In genomic region chr6:54248354-54249252, GRCm38 (mm10) we compare ENCODE assay signal across 21 mouse cellular contexts.
A peak's percentile ranks its signal among the peaks of the same experiment; 100 is the strongest.
DNase-seq lines count a peak whose midpoint lies in the region; ATAC-seq and TF ChIP-seq lines count a peak whose summit lies in the region.
"Had no signal": no experiment of that assay in that cellular context is flagged by ENCODE, and none has a peak within 500 bp of the region (broad histone marks: within the 10 kb centered on the region; RNA-seq: fewer than 3 reads in every experiment).

No protein-coding gene starts in this region.

- peak overlapping the region; percentile 30 for H3K4me3 ChIP-seq in gastrocnemius, adult 2 months
- H3K4me3 ChIP-seq in midbrain, embryonic 14.5 days (replicated peaks; ENCODE audit: low read depth, low read length) = no peak overlapping the region
- H3K4me3 ChIP-seq: embryonic facial prominence, embryonic 15.5 days; forebrain, embryonic 15.5 days; heart, embryonic 13.5 days; hindbrain, embryonic 12.5 days; intestine, embryonic 15.5 days had no signal

- no peaks in the 10 kb centered on the region for H3K4me1 ChIP-seq in midbrain, embryonic 14.5 days (ENCODE audit: control insufficient read depth, insufficient read depth, low read length)
- H3K4me1 ChIP-seq: forebrain, embryonic 15.5 days had no signal

- H3K27ac ChIP-seq in gastrocnemius, adult 2 months = peak overlapping the region; percentile 80
- no peak overlapping the region for H3K27ac ChIP-seq in midbrain, embryonic 14.5 days (replicated peaks; ENCODE audit: low read depth, low read length)
- H3K27ac ChIP-seq: embryonic facial prominence, embryonic 15.5 days; forebrain, embryonic 15.5 days; heart, embryonic 13.5 days; hindbrain, embryonic 12.5 days; intestine, embryonic 15.5 days had no signal

- TF ChIP-seq CTCF in gastrocnemius, adult 2 months (IDR thresholded peaks at IDR 0.05) = no peak

- DNase-seq in gastrocnemius, adult 2 months = peak; percentile 45
- DNase-seq in gastrocnemius, postnatal 25 days = no peak
- DNase-seq in gonadal fat pad, adult 2 months (ENCODE audit: low read depth) = peak; percentile 19
- DNase-seq in left cerebral cortex, postnatal 10 days (ENCODE audit: extremely low spot score in 1 of 2, low spot score in 2 of 2) = no peak
- DNase-seq in midbrain, embryonic 14.5 days = no peak
- DNase-seq in thymus, postnatal 36 days = no peak
- DNase-seq: B cell, adult 2 months; cerebellum, adult 2 months; gastrocnemius, postnatal 10 days; layer of hippocampus, postnatal 36 days; left cerebral cortex, postnatal 4 days; liver, postnatal 0 days; lung, postnatal 36 days had no signal

- intact Hi-C loops in gastrocnemius, adult 2 months (cut with DNase I) = no loop called here
- intact Hi-C loops in left cerebral cortex, postnatal 10 days (cut with DNase I) = no loop called here

- H3K9ac ChIP-seq in midbrain, embryonic 14.5 days (replicated peaks; ENCODE audit: low read length) = no peak overlapping the region
- H3K9ac ChIP-seq: embryonic facial prominence, embryonic 15.5 days; forebrain, embryonic 15.5 days; heart, embryonic 13.5 days; hindbrain, embryonic 12.5 days; intestine, embryonic 15.5 days; liver, postnatal 0 days had no signal

- no peaks in the 10 kb centered on the region for H3K9me3 ChIP-seq in midbrain, embryonic 14.5 days (ENCODE audit: control insufficient read depth, low read length)
- H3K9me3 ChIP-seq: embryonic facial prominence, embryonic 15.5 days; forebrain, embryonic 15.5 days; heart, embryonic 13.5 days; hindbrain, embryonic 12.5 days; intestine, embryonic 15.5 days had no signal

- no peaks in the 10 kb centered on the region for H3K27me3 ChIP-seq in midbrain, embryonic 14.5 days (ENCODE audit: control insufficient read depth, insufficient read depth, low read length)
- H3K27me3 ChIP-seq: embryonic facial prominence, embryonic 15.5 days; forebrain, embryonic 15.5 days; heart, embryonic 13.5 days; hindbrain, embryonic 12.5 days; intestine, embryonic 15.5 days had no signal

- no peaks in the 10 kb centered on the region for H3K36me3 ChIP-seq in midbrain, embryonic 14.5 days (ENCODE audit: control insufficient read depth, insufficient read depth, low read length)
- H3K36me3 ChIP-seq: embryonic facial prominence, embryonic 15.5 days; forebrain, embryonic 15.5 days; heart, embryonic 13.5 days; hindbrain, embryonic 12.5 days; intestine, embryonic 15.5 days had no signal

- WGBS in midbrain, embryonic 14.5 days = 58% methylated on average over 8 of the region's 8 CpGs

- H3K4me2 ChIP-seq in midbrain, embryonic 14.5 days (ENCODE audit: low read length) = no peak overlapping the region
- H3K4me2 ChIP-seq: embryonic facial prominence, embryonic 15.5 days; forebrain, embryonic 15.5 days; heart, embryonic 13.5 days; hindbrain, embryonic 12.5 days; intestine, embryonic 15.5 days had no signal

- peak; percentile 68 for ATAC-seq in common myeloid progenitor, adult 5-6 weeks (replicated peaks; ENCODE audit: low read depth, poor library complexity, severe bottlenecking)
- peak; percentile 76 for ATAC-seq in megakaryocyte, adult 5-6 weeks (ENCODE audit: poor library complexity, severe bottlenecking)
- ATAC-seq in midbrain, embryonic 14.5 days (ENCODE audit: low FRiP score, low TSS enrichment) = no peak
- ATAC-seq: forebrain, embryonic 15.5 days; intestine, embryonic 15.5 days; liver, postnatal 0 days; midbrain, embryonic 16.5 days had no signal

Comparison
In these comparisons a context has a peak if more than half of its experiments do, and no peak if none do; other contexts are left out.
1. DNase-seq: peak in gastrocnemius, adult 2 months (single experiment) and gonadal fat pad, adult 2 months (single experiment); none in gastrocnemius, postnatal 25 days (single experiment), left cerebral cortex, postnatal 10 days (0 of 2), midbrain, embryonic 14.5 days (single experiment) and thymus, postnatal 36 days (0 of 2).